Mouse (Mus musculus): Measurements from ENCODE around the gene Ptprq.

The Ptprq gene

DNA sequence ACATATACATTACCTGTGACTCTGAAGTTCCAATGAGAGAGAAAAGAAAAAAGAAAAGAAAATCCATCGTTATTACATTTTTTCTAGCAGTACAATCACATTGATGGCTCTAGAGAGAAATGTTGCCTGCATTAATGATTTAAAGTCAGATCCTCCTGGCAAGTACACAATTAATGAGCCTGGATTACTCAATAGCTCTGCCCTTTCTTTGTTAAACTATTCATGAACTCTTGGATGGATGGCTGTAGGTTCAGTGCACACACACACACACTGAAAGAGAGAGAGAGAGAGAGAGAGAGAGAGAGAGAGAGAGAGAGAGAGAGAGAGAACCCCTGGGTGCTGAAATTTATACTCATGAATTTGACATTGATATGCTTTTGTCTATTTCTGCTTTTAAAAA is at the start of gene Ptprq:
TSS of gene Ptprq (minus strand) at position 246 of the 400 bp plus-strand sequence.
- DNase-seq (ENCODE audit: low spot score in 2 of 2) = no peak

DNA sequence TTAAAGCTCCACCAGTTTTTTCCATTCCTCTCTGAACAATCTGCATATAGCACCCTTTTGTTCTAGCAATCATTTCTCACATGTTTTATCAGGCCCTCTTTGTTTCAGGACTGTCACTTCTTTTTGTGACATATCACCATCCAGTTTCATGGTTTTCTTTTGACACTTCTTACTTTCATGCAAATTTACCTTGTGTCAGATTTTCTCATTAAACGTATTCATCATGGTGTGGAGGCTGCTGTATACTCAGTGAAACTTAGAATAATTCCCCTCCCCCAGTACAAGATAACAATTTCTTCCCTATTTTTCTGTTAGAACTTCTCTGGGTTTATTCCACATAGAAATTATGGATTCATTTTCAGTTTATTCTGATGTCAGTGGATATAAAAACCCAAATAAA is 39.8 kb upstream of the Ptprq start:
- DNase-seq (ENCODE audit: low spot score in 2 of 2) = no peak

DNA sequence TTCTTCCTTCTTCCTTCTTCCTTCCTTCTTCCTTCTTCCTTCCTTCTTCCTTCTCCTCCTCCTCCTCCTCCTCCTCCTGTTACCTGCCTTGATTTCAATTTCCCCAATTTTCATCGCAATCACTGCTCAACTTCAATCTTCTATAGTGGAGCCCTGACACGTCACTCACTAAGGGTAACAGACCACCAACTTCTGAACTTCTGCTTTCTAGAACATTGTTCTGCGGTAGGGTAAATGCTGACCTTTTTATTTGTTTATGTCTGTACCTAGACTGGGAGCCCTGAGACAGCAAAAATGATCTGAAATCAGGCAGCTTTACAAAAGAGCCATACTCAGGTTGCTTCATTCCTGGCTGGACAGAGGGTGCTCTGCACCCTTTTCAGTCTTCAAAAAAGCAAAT is 33.6 kb upstream of the Ptprq start:
- DNase-seq (ENCODE audit: low spot score in 2 of 2) = no peak

DNA sequence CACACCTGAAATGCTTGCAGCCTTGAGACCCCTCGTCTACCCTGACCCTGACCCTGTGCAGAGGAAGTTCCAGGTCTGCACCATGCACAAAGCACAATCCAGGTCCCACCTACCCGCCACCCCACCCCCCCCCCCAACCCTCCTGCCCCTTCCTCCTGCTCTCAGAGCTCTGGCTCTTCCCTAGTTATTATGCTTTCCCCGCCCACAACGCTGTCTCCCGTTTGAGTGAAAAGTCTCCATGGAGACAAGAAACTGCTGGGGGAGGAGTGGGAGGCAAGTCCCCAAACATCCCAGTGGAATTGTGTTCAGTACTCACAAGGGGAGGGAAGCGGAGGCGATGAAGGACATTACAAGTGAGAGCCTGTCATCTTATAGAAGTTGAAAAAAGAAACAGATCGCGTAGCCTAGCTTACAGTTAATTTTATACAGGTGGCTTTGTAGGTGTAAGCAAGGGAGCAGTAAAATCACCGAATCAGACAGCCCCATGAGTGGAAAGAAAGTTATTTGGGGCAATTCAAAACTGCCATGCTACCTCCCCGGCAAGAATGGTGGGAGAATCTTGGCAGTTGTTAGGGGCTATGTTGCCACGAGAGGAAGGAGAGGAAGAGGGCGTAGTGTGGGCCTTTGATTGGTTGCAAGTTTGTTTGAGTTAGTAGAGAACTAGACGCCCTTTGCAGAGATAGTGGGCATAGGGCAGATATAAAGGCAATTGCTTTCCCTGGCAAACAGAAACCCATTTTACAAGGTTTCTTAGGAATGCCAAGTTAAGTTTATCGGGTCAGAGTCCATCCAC is 32.7 kb upstream of the Ptprq start:
- peak; percentile 56 to 58 for DNase-seq (ENCODE audit: low spot score in 2 of 2)

DNA sequence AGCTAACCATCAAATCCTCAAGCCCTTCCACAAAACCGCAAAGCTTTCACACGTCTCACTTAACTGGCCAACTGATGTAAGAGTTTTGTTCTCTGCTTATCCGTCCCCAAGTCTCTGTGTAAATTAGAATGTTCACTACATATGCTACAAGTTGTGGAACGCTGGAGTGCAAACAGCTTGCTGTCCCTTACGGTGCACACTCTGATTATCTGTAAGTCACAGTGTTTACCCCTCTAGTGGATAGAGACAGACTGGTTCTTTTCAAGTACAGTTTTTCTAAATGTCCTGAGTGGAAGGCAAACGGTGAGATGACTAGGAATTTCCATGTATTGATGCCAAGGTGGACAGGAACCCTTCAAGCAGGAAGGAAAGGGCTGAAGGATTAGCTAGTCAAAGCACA is 32.1 kb upstream of the Ptprq start:
- no peak for DNase-seq (ENCODE audit: low spot score in 2 of 2)

DNA sequence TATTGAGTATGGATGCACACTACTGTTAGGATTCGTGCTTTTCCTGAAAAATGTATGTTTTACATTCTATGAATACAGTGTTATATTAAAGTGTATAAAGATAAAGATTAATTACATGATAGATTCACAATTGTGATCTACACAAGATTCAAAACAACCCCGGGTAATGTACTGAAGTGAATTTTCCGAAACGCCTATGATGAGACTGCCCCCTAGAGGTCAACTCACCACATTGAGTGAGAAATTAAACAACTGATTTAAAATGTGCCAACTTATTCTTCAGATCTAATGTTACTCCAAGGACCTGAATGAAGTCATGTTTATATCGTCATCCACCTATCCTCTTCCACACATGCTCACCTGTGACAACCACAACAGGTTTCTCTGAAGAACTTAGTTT is 27.7 kb upstream of the Ptprq start:
- DNase-seq (ENCODE audit: low spot score in 2 of 2) = peak in 1 of 2 experiments; percentile 15

DNA sequence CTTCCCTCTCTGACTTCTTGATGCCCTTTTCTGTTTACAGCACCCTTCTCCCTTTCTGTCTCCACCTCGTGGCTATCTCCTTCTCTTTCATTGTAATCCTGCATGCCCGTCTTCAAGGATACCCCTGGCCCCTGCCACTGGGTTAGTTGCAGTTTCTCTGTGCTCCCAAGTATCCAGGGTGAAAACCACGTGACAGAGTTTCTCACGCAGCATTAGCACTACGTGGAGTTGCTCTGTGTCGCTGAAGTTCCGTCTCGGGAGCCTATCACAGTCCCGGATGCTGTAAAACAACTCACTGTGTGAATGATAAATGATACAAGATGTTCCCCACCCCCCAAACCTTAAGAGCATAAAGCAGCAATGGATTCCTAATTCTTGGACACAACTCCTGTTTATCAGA is 26.9 kb upstream of the Ptprq start:
- DNase-seq (ENCODE audit: low spot score in 2 of 2) = no peak

DNA sequence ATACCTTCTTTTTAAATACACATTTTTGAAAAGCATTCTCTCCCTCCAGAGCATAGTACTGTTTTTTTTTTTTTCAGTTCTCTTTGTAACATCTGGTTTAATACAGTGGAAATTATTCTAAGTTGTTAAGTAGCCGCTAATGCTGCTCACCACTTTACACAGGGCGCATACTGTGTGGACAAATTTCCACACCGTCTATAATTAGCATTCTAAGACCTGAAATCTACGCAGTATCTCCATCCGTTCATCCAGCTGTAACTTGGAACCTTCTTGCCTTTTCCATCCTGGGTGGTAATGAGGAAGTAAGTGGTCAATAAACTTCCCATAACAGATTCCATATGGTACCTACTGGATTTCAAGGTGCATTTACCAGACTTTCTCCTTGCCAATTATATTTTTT is 20.0 kb upstream of the Ptprq start:
- no peak for DNase-seq (ENCODE audit: low spot score in 2 of 2)

DNA sequence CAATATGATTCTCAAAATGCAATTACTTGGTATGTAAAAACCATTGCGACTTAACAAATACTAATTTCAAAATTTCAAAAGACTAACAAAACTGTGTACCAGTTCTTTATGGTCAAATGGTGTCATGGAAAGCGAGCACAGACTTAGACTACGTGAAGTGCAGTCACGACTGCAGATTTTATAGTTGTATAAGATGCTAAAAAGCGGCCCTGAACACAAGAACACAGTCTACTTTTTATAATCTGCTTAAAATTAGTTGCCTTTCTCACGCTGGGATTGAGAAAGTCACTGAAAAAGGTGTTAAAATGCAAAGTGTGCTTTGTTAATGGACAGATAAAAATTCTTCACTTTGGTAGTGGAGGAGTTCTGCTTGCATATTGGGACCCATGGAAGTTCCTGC is 17.9 kb upstream of the Ptprq start:
- DNase-seq (ENCODE audit: low spot score in 2 of 2) = no peak

DNA sequence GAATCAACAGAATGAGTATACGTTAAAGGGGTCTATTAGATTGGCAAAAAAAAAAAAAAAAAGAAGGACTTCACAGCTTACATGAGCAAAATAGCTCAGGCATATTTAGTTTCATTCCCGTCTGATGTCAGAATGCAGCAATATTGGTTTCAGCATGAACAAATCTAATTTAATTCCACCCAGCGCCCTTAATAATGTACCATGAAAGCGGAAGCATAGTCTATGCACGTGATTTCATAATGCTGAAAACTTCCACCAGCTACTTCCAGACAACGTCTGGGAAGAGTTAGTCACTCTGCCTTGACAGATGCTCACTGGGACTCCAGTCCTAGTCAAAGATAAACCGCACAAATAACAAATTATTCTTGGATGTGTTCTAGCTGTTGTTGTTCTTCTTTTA is 15.6 kb upstream of the Ptprq start:
- DNase-seq (ENCODE audit: low spot score in 2 of 2) = no peak

DNA sequence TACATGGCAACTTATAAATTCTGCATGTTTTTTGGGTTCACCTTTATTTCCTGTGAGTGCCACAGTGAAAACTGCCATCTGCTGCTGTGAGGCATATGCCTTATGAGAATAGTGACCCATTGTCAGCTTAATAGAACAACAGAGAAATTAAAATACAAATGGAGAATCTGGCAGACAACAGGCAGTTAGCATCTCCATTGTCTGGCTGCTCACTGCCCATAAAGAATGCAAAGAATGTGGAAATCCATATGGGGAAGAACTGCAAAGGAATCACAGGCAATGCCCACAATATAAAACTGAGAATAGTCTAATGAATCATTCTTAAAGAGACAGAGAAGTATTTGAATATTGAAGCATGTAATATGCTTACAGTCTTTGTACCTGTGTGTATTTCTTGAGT is 14.5 kb upstream of the Ptprq start:
- DNase-seq (ENCODE audit: low spot score in 2 of 2) = no peak

DNA sequence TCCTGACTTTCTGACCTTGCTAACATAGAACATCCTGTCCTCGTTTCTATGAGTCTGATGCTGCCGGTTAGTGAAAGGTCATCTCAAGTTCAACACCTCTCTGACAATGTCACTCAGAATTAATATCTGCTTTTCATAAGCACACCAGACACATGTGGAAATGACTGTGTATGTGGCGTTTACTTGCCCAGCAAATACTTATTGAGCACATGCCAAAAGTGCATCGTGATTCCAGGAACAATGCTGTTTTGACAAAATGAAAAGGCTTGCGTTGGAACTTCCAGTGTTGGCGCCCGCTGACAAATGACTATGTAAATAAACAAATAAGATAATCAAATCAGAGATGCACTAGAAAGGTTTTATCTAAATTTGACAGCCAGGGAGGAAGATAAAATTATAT is 5.8 kb upstream of the Ptprq start:
- DNase-seq (ENCODE audit: low spot score in 2 of 2) = no peak

DNA sequence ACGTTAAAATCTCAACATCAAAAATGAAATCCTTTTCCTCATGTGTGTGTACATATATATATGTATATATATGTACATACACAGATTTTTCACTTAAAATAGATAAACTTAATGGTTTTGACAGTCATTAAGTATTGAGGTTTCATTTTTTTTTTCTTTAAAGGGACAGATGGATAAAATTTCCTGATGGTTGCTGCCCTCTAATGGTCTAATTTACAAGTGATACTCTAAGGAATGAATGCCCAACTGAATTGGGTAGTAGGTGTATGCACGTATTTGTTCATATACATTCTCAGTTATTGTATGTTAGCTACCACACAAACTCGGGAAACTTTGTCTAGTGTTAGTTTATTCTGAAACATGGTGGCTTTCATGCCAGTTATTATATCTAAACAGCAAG is 15.4 kb downstream of the Ptprq start:
- DNase-seq (ENCODE audit: low spot score in 2 of 2) = no peak

DNA sequence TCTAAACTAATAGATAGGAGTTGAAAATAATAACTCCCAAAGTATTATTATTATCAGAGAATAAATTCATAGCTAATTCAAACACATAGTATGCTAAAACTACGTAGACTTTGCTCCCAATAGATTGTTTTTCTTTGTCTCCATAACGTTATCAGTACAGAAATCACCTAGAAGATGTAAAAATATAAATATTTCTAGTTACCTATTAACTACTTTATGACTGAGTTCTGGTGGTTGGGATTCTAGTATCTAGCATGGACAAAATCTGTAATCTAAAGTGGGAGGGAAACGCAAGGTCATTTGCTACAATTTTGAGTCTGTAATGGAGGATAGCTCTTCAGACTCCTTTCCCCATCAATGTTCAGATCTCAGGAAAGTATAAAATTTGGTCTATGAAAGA is 18.9 kb downstream of the Ptprq start:
- no peak for DNase-seq (ENCODE audit: low spot score in 2 of 2)

DNA sequence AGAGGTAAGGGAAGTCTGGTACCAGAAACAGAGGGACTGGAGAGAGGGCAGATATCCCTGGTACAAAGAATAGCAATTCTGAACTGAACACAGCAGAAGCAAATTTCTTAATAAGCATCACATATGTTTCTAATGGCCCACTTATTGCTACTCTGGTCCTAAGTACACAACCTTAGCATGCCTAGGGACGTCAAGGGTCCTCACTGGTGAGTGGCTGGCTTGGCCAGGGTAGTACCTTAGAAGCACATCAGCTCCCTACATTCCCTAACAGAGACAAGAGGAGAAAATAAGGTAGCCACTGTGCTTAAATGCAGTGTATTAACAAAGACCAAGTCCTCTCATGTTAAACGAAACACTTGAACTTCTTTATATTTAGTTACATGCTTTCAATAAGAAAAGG is 21.1 kb downstream of the Ptprq start:
- DNase-seq (ENCODE audit: low spot score in 2 of 2) = no peak

DNA sequence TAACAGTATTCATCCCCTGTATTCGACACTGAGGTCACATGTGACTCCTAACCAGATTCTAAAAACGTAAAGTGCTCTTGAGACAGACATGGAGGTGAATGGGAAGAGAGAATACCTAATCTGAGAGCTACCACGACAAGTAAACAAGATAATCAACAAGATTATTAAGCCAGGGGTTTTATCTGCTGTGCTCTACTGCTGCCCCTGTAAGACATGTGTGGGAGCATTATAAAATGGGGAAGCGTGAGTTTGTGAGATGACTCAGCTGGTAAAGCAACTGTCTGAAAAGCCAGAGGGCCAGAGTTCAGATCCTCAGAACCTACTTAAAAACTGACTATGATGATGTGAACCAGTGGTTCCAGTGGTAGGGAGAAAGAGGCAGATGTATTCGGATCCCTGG is 22.7 kb downstream of the Ptprq start:
- DNase-seq (ENCODE audit: low spot score in 2 of 2) = no peak

DNA sequence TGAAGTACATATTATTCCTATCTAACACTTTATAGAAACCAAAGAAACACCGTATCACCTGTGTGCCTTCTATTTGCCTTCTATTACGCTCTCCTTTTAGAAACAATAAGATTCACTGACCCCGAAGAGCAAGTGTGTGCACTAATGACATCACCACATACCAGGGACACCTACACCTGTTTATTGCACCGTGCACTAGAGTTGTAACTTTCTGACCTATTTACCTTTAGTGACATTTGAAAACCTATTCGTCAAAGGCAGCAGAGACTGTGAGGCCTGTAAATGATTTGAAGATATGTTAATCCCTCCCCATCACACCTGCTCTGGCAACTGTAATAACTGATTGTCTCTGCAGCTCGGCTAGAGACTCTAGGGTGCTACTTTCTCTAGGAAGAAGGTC is 32.5 kb downstream of the Ptprq start:
- no peak for DNase-seq (ENCODE audit: low spot score in 2 of 2)

DNA sequence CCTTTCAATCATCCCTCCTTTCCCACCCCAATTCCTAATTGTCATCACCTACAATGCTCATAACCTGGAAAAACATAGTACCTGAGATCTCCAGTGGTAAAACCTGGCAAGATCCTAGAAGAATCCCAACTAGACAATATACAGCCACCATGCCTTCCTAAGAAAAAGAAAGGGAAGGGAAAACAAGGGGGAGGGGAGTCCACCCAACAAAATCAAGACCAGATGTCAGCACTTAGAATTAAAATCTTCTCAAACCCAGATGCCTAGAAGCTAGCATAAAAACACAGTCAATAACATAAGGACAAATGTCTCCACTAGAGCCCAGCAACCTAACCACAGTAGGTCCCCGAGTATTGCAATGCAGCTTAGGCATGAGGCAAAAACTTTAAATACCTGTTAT is 43.9 kb downstream of the Ptprq start:
- DNase-seq (ENCODE audit: low spot score in 2 of 2) = no peak

DNA sequence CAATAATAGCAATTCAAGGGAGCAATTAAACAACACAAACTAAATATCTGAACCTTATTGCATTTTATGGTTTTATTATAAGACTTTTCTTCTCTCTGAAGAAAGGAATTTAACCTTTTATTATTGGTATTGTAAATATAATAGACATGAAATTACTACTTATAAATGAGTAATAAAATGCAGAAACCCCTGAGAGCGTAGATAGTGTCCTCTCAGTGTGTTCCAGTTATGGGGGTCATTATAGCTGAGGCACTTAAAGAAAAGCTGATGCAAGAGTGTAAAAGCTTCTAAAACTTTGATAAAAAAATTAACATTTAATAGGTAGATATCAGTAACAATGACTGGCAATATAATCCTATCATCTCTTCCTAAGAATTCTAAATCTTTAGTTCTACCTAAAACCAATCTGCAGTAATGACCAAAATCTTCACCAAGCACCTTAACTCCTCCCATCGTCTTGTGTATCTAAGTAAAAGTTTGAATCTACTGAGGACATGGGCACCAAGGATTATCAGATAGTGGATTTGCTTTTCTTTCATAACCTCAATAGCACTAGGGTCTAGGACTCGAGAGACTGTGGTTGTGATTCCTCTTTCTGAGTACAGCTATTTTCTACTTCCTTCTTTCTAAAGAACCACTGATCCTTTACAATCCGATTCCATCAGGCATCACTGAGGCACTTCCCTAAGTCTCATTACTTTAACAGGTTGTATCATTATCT is 51.3 kb downstream of the Ptprq start:
- no peak for DNase-seq (ENCODE audit: low spot score in 2 of 2)

DNA sequence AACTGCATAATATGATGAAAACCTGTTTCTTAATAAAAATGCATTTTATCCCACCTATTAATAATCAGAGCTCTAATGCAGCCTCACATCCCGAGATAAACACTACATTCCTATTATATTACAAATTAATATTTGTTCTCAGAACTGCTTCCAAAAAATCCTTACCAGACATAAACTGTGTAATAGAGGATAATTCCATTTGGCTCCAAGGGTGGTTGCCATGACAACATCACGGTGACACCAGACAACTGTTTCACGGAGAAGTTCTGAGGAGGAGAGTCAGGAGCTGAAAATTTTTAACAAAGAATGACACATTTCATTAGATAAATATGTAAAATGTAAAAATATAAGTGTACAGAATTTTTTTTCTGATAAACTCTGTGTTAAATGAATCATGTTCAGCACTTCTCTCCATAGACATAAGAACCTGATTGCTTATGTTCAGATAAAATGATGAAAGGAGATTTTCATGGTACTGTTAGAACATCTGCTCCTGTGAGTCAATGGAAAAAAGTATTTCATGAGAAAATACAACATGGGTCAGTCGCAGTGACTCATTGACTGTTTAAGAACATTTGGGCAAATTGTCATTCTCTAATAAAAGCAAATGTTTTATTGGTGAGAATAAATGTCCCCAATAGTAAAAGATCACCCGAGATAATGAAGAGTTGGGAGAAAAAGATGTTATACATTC is 57.3 kb downstream of the Ptprq start:
- peak in 1 of 2 experiments; percentile 18 for DNase-seq (ENCODE audit: low spot score in 2 of 2)

DNA sequence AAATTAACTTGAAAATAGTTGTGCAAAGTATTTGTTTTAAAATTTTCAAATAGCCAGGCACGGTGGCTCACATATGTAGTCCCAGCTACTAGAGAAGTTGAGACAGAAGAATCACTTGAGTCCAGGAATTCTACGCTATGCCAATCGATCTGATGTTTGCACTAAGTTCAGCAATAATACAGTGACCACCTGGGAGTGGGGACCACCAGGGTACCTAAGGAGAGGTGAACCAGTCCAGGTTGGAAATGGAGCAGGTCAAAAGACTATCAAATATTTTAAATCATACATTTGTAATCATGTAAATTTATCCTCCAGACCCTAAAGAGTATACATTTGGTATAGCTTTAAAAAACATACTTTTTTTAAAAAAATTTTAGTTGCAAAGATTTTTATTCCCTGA is 57.9 kb downstream of the Ptprq start:
- no peak for DNase-seq (ENCODE audit: low spot score in 2 of 2)

DNA sequence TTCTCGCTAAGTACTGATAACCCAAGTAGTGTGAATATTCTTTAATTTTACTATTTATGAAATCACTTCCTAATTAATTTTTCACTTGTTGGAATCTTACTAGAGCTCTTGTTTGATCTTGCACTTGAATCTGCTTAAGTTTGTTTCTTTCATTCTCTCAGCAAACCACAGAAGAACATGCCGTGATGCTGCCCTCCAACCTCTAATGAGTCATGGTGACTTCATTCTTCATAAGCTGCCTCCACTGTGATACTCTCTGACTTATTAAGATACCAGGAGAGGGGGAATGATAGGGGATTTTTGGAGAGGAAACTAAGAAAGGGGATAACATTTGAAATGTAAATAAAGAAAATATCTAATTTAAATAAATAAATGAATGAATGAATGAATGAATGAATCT is 60.7 kb downstream of the Ptprq start:
- DNase-seq (ENCODE audit: low spot score in 2 of 2) = no peak

DNA sequence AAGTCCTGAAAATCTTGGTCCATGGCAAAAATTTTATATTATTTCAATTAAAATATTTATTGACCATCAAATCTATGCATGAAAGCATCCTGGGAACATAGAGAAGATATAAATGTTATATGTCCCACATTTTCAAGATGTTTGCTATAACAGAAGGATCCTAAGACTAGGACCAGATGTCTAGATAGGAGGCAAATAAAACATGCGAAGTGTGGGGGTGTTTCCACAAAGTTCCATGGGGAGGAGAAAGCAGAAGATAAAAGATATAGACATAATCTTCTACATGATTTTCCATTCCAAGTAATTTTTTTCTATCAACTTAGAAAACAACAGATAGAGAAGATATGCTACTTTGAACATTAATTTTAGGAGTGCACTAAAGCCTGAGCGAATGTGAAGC is 70.2 kb downstream of the Ptprq start:
- no peak for DNase-seq (ENCODE audit: low spot score in 2 of 2)
